Mouse (Mus musculus) CH12.LX (cell line): ENCODE results near the gene Nlgn1. TPM values are rescaled to one million over a fixed set of nuclear protein-coding genes. Genes with fewer than 3 reads are reported as not detected.

Experiments used
- DNase-seq: peaks from one replicate; pipeline ENCODE4 v3.0.0-alpha.2; 2013; ENCODE audit errors: extremely low read depth
- H3K27ac ChIP-seq: 2 replicates; pipeline ENCODE4 v1.5.1; 2012; ENCODE audit warnings: low read depth, mild to moderate bottlenecking, control low read depth, moderate library complexity; ENCODE audit not compliant: insufficient read depth
- H3K27me3 ChIP-seq: replicated peaks from 2 replicates; pipeline ENCODE3; 2012; ENCODE audit warnings: inconsistent platforms
- H3K36me3 ChIP-seq, 2 experiments: replicated peaks in 1 of 2; 2 replicates each; pipeline versions ENCODE3 to v1.6.1; 2012; ENCODE audit warnings: inconsistent platforms in 1 of 2, low read length in 1 of 2, mild to moderate bottlenecking in 1 of 2, mixed read lengths in 1 of 2, moderate library complexity in 1 of 2; ENCODE audit not compliant: control insufficient read depth in 1 of 2, insufficient read depth in 1 of 2
- H3K4me1 ChIP-seq, 2 experiments: 2 replicates each; pipeline ENCODE4 v1.6.1; 2012; ENCODE audit warnings: inconsistent platforms in 1 of 2, moderate library complexity in 1 of 2; ENCODE audit not compliant: insufficient read depth in 2 of 2, control insufficient read depth in 1 of 2
- H3K4me2 ChIP-seq: 2 replicates; pipeline ENCODE4 v1.6.1; 2012; ENCODE audit warnings: low read depth, mild to moderate bottlenecking, control low read depth; ENCODE audit not compliant: poor library complexity, insufficient read depth, severe bottlenecking
- H3K4me3 ChIP-seq, 3 experiments: fragments of 150-350 bp in 1 of 3; sonication (generic) in 1 of 3; replicated peaks in 1 of 3; 2 replicates each; pipeline versions ENCODE3 to v1.5.1; 2011 to 2012; ENCODE audit warnings: low read depth in 2 of 3, low read length in 2 of 3, mild to moderate bottlenecking in 2 of 3, moderate library complexity in 2 of 3, control low read depth in 1 of 3, improper control_type of control experiment in 1 of 3, inconsistent platforms in 1 of 3, mixed read lengths in 1 of 3; ENCODE audit not compliant: poor library complexity in 1 of 3
- H3K79me2 ChIP-seq: replicated peaks from 2 replicates; pipeline ENCODE4 v1.6.1; 2012; ENCODE audit warnings: mild to moderate bottlenecking, moderate library complexity; ENCODE audit not compliant: control insufficient read depth, poor library complexity, insufficient read depth, severe bottlenecking; ENCODE audit errors: extremely low read depth
- H3K9ac ChIP-seq: 2 replicates; pipeline ENCODE4 v1.6.1; 2012; ENCODE audit warnings: low read depth, mild to moderate bottlenecking, control low read depth, moderate library complexity; ENCODE audit not compliant: insufficient read depth
- H3K9me3 ChIP-seq: replicated peaks from 2 replicates; pipeline ENCODE3; 2012; ENCODE audit warnings: low read length, inconsistent platforms, mixed read lengths
- CHD1 ChIP-seq: IDR thresholded peaks from 2 replicates; pipeline ENCODE4 v1.6.1; 2012; ENCODE audit warnings: low read depth, low read length, improper control_type of control experiment, inconsistent platforms
- CTCF ChIP-seq, 2 experiments: IDR thresholded peaks in 1 of 2; conservative IDR thresholded peaks in 1 of 2; 2 replicates each; pipeline ENCODE4 v1.5.1; 2011 to 2012; ENCODE audit warnings: low read depth in 2 of 2, low read length in 2 of 2, improper control_type of control experiment in 1 of 2, inconsistent platforms in 1 of 2, mild to moderate bottlenecking in 1 of 2, moderate library complexity in 1 of 2
- E2F4 ChIP-seq: IDR thresholded peaks from 2 replicates; pipeline ENCODE4 v1.6.1; 2011; ENCODE audit warnings: low read depth, low read length, improper control_type of control experiment; ENCODE audit not compliant: insufficient replicate concordance
- EP300 ChIP-seq: IDR thresholded peaks from 2 replicates; pipeline ENCODE4 v1.6.1; 2011; ENCODE audit warnings: low read length, improper control_type of control experiment
- ETS1 ChIP-seq: conservative IDR thresholded peaks from 2 replicates; pipeline ENCODE4 v1.6.1; 2012; ENCODE audit warnings: low read depth, mild to moderate bottlenecking, inconsistent platforms, low read length, improper control_type of control experiment, moderate library complexity
- IRF4 ChIP-seq: IDR thresholded peaks from 2 replicates; pipeline ENCODE4 v1.6.1; 2014; ENCODE audit warnings: low read depth, mild to moderate bottlenecking, inconsistent platforms, low read length, improper control_type of control experiment
- JUN ChIP-seq: IDR thresholded peaks from 2 replicates; pipeline ENCODE4 v1.6.1; 2011; ENCODE audit warnings: low read depth, mild to moderate bottlenecking, low read length, improper control_type of control experiment, moderate library complexity; ENCODE audit not compliant: insufficient read depth
- MAX ChIP-seq: IDR thresholded peaks from 2 replicates; pipeline ENCODE4 v1.6.1; 2011; ENCODE audit warnings: low read length, improper control_type of control experiment
- MAZ ChIP-seq: IDR thresholded peaks from 2 replicates; pipeline ENCODE4 v1.6.1; 2012; ENCODE audit warnings: low read depth, mild to moderate bottlenecking, inconsistent platforms, low read length, improper control_type of control experiment, moderate library complexity
- MEF2A ChIP-seq: IDR thresholded peaks from 2 replicates; pipeline ENCODE4 v1.6.1; 2014; ENCODE audit warnings: low read depth, mild to moderate bottlenecking, inconsistent platforms, low read length, improper control_type of control experiment, borderline replicate concordance
- NELFE ChIP-seq: IDR thresholded peaks from 2 replicates; pipeline ENCODE4 v1.6.1; 2011; ENCODE audit warnings: low read depth, low read length, improper control_type of control experiment
- POLR2A ChIP-seq: IDR thresholded peaks from 2 replicates; pipeline ENCODE4 v1.6.1; 2011; ENCODE audit warnings: low read depth, mild to moderate bottlenecking, improper control_type of control experiment, low read length
- POLR2AphosphoS2 ChIP-seq: IDR thresholded peaks from 2 replicates; pipeline ENCODE4 v1.6.1; 2011; ENCODE audit warnings: low read depth, low read length, improper control_type of control experiment
- RCOR1 ChIP-seq: conservative IDR thresholded peaks from 2 replicates; pipeline ENCODE4 v1.6.1; 2012; ENCODE audit warnings: low read depth, mild to moderate bottlenecking, inconsistent platforms, low read length, improper control_type of control experiment
- TCF12 ChIP-seq: IDR thresholded peaks from 2 replicates; pipeline ENCODE4 v1.6.1; 2014; ENCODE audit warnings: low read depth, mild to moderate bottlenecking, inconsistent platforms, low read length, improper control_type of control experiment
- UBTF ChIP-seq: IDR thresholded peaks from 2 replicates; pipeline ENCODE4 v1.6.1; 2012; ENCODE audit warnings: low read depth, mild to moderate bottlenecking, inconsistent platforms, low read length, improper control_type of control experiment, moderate library complexity
- USF2 ChIP-seq: conservative IDR thresholded peaks from 2 replicates; pipeline ENCODE4 v1.6.1; 2011; ENCODE audit warnings: low read depth, low read length, improper control_type of control experiment
- ZC3H11A ChIP-seq: IDR thresholded peaks from 2 replicates; pipeline ENCODE4 v1.6.1; 2012; ENCODE audit warnings: low read depth, mild to moderate bottlenecking, inconsistent platforms, low read length, improper control_type of control experiment
- ZNF384 ChIP-seq: IDR thresholded peaks from 2 replicates; pipeline ENCODE4 v1.6.1; 2012; ENCODE audit warnings: low read depth, low read length, improper control_type of control experiment, inconsistent platforms
- dilution Hi-C: fragments of 300-500 bp; cut with MboI; formaldehyde crosslinking; loops from 2 replicates; pipeline ENCODE4 v1.14.3; 2020; ENCODE audit warnings: low sequenced_read_pairs; ENCODE audit not compliant: extremely low pct_unique_long_range_greater_than_20kb, extremely low pct_ligation_motif_present
- in situ Hi-C: fragments of 300-500 bp; cut with MboI; formaldehyde crosslinking; loops from 3 replicates; pipeline ENCODE4 v1.14.3; 2019; ENCODE audit warnings: low sequenced_read_pairs, low pct_ligation_motif_present, low pct_unique_long_range_greater_than_20kb, mixed read lengths
- polyA plus RNA-seq: library from polyadenylated mRNA; unstranded; fragments of >175 nt; gene quantifications from 2 replicates; pipeline ENCODE4 v1.2.1, GENCODE M21; 2012; ENCODE audit warnings: low read depth; ENCODE audit not compliant: insufficient read length
- total RNA-seq, 2 experiments: library from RNA; depleted of rRNA; stranded (reverse); fragments of 300-350 nt in 1 of 2; fragments of >200 nt in 1 of 2; gene quantifications; 2 replicates each; pipeline ENCODE4 v1.2.3; 2012 to 2014

Nlgn1 gene
- total and polyA plus RNA-seq, 3 experiments: not detected

DNA sequence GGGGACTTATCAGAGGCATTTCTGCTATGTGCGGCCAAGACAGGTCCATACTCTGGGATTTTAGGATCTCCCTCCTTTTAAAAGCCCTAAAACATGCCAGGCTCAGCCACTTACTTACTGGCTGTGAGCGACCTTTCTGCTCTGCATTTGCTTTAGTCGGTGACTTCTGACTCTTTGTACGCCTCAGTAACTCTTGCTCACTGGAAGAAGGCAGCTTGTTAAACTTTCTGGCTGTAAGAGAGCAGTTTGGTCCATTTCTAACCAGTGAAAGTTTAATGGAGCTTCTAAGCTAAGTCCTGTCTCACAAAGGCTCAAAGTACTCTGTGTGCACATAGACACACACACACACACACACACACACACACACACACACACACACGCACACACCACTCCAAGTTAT is 22.8 kb upstream of the Nlgn1 start:
- no peak for TF ChIP-seq RCOR1
- H3K27me3 ChIP-seq: no peaks in the 10 kb centered on the region
- no peaks in the 10 kb centered on the region for H3K4me1 ChIP-seq
- H3K9ac ChIP-seq: no peak overlapping the region
- in situ Hi-C loops (no loop called here), dilution Hi-C loops (no loop called here)
- no peak overlapping the region for H3K4me2 ChIP-seq
- H3K36me3 ChIP-seq: no peaks in the 10 kb centered on the region
- peaks cover 24% of the 10 kb centered on the region for H3K9me3 ChIP-seq
- no peaks in the 10 kb centered on the region for H3K79me2 ChIP-seq
- H3K27ac ChIP-seq: no peak overlapping the region
- no peak overlapping the region for H3K4me3 ChIP-seq
- no peak for DNase-seq

DNA sequence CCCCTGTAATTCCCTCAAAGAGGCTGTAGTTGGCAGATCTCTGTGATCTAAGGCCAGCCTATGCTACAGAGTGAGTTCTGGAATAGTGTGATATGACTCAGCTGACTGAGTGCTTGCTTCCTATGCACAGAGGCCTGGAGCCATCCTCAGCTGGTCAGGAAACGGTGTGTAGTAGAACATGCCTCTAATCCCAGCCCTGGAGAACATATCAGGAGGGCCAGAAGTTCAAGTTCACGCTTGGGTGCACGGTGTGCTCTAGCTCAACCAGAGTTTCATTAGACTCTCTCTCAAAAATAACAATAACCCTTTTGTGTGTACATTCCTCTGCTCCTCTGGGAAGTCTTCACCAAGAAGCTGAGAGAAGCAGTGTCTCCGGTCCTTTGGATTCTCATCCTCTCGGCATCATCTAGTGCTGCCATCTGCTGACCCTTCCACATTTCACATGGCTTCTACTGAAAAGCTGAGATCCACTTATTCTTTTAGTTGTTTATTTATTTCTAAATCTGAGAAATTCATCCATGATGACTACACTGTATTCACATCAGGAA is 22.3 kb upstream of the Nlgn1 start:
- no peaks in the 10 kb centered on the region for H3K4me1 ChIP-seq
- in situ Hi-C loops: no loop called here
- no peaks in the 10 kb centered on the region for H3K79me2 ChIP-seq
- no peaks in the 10 kb centered on the region for H3K27me3 ChIP-seq
- H3K4me2 ChIP-seq: no peak overlapping the region
- DNase-seq: no peak
- dilution Hi-C loops: no loop called here
- H3K9ac ChIP-seq: no peak overlapping the region
- H3K36me3 ChIP-seq: no peaks in the 10 kb centered on the region
- no peak for TF ChIP-seq USF2
- TF ChIP-seq MEF2A: no peak
- no peak for TF ChIP-seq IRF4
- no peak for TF ChIP-seq CTCF (conservative IDR thresholded peaks at IDR 0.05 in 1 of 2, IDR thresholded peaks at IDR 0.05 in 1 of 2; ENCODE audit: low read depth in 2 of 2, low read length in 2 of 2)
- TF ChIP-seq MAX: no peak
- no peak for TF ChIP-seq JUN
- no peak for TF ChIP-seq ZC3H11A
- TF ChIP-seq POLR2AphosphoS2: no peak
- no peak for TF ChIP-seq NELFE
- no peak for TF ChIP-seq MAZ
- no peak for TF ChIP-seq ZNF384
- TF ChIP-seq UBTF: no peak
- TF ChIP-seq ETS1: no peak
- no peak for TF ChIP-seq E2F4
- TF ChIP-seq CHD1: no peak
- TF ChIP-seq POLR2A: no peak
- TF ChIP-seq TCF12: no peak
- TF ChIP-seq EP300: no peak
- H3K27ac ChIP-seq: no peak overlapping the region
- H3K9me3 ChIP-seq: peaks cover 24% of the 10 kb centered on the region
- H3K4me3 ChIP-seq: no peak overlapping the region
